Mouse (Mus musculus): ENCODE data around the gene Ccdc34. TPM values are rescaled to one million over a fixed set of nuclear protein-coding genes. Genes with fewer than 3 reads are reported as not detected.

Gene Ccdc34
- polyA plus RNA-seq, 1 experiment: 7.4 TPM

DNA sequence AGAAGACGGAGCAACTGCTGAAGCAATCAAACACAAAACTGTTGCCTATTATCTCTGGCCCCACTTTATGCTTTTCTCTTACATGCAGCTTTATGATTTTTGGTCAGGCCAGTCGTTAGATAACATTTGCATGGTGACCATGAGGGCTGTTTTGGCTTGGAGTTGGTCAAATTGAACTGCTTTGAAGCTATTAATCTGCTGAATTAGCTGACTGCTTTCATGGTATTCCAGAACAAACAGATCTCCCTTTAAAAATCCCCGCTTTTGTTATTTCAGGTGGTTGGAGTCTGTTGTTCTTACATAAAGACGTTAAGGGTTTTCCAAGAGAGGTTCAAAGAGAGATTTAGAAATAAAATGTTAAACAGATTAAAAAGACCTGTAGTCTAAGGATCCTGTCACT is 40.8 kb downstream of the Ccdc34 start:
- H3K4me3 ChIP-seq (replicated peaks): no peak overlapping the region
- TF ChIP-seq GATA1 (IDR thresholded peaks at IDR 0.05; ENCODE audit: low read length) (no peak), TAL1 (IDR thresholded peaks at IDR 0.05; ENCODE audit: low read length) (no peak)
- H3K9me3 ChIP-seq (ENCODE audit: control insufficient read depth, low read length): no peaks in the 10 kb centered on the region
- H3K27me3 ChIP-seq (ENCODE audit: control insufficient read depth): no peaks in the 10 kb centered on the region
- no peaks in the 10 kb centered on the region for H3K4me1 ChIP-seq (ENCODE audit: control insufficient read depth)
- H3K36me3 ChIP-seq (ENCODE audit: control insufficient read depth): no peaks in the 10 kb centered on the region

DNA sequence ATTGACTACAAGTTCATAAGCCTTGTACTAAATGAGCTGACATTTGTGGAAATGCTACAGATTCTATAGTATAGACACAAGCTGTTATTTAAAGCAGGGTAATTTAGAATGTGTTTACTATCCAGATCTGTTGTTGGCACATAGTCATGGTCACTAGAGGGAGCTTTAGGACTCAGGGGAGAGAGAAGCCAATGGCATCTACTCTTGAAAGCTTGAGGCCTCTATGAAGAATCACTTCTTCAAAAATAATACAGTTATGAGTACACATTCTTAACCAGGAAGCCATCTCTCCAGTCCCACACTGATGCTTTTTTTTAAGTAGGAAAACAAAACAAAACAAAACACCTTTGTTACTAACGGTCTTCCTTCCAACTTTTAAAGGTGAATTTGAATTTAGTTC is 45.5 kb downstream of the Ccdc34 start:
- no peak overlapping the region for H3K4me3 ChIP-seq (replicated peaks)
- no peaks in the 10 kb centered on the region for H3K36me3 ChIP-seq (ENCODE audit: control insufficient read depth)
- H3K27me3 ChIP-seq (ENCODE audit: control insufficient read depth): no peaks in the 10 kb centered on the region
- TF ChIP-seq GATA1 (IDR thresholded peaks at IDR 0.05; ENCODE audit: low read length) (no peak), TAL1 (IDR thresholded peaks at IDR 0.05; ENCODE audit: low read length) (no peak)
- H3K4me1 ChIP-seq (ENCODE audit: control insufficient read depth): no peaks in the 10 kb centered on the region
- H3K9me3 ChIP-seq (ENCODE audit: control insufficient read depth, low read length): no peaks in the 10 kb centered on the region

- Histone ChIP-seq H3K36me3 (ENCODE audit: control insufficient read depth) (no peaks in the 10 kb centered on the region), H3K27me3 (ENCODE audit: control insufficient read depth) (no peaks in the 10 kb centered on the region), H3K4me1 (ENCODE audit: control insufficient read depth) (no peaks in the 10 kb centered on the region), H3K4me3 (replicated peaks) (no peak overlapping the region), H3K9me3 (ENCODE audit: control insufficient read depth, low read length) (no peaks in the 10 kb centered on the region)
- TF ChIP-seq TAL1 (IDR thresholded peaks at IDR 0.05; ENCODE audit: low read length) (no peak), GATA1 (IDR thresholded peaks at IDR 0.05; ENCODE audit: low read length) (no peak)
Measured at GRCm38 (mm10) chr2:110068916-110069315, 51.3 kb downstream of the Ccdc34 start.

GRCm38 (mm10) chr2:110073023-110073422 is 55.4 kb downstream of the Ccdc34 start:
- H3K4me3 ChIP-seq (replicated peaks): no peak overlapping the region
- no peaks in the 10 kb centered on the region for H3K36me3 ChIP-seq (ENCODE audit: control insufficient read depth)
- H3K9me3 ChIP-seq (ENCODE audit: control insufficient read depth, low read length): no peaks in the 10 kb centered on the region
- no peaks in the 10 kb centered on the region for H3K27me3 ChIP-seq (ENCODE audit: control insufficient read depth)
- TF ChIP-seq GATA1 (IDR thresholded peaks at IDR 0.05; ENCODE audit: low read length) (no peak), TAL1 (IDR thresholded peaks at IDR 0.05; ENCODE audit: low read length) (no peak)
- H3K4me1 ChIP-seq (ENCODE audit: control insufficient read depth): peaks cover 5% of the 10 kb centered on the region

GRCm38 (mm10) chr2:110074646-110075452 is 57.2 kb downstream of the Ccdc34 start:
- H3K4me3 ChIP-seq (replicated peaks): no peak overlapping the region
- no peaks in the 10 kb centered on the region for H3K27me3 ChIP-seq (ENCODE audit: control insufficient read depth)
- peaks cover 5% of the 10 kb centered on the region for H3K4me1 ChIP-seq (ENCODE audit: control insufficient read depth)
- no peaks in the 10 kb centered on the region for H3K9me3 ChIP-seq (ENCODE audit: control insufficient read depth, low read length)
- H3K36me3 ChIP-seq (ENCODE audit: control insufficient read depth): no peaks in the 10 kb centered on the region
- TF ChIP-seq TAL1 (IDR thresholded peaks at IDR 0.05; ENCODE audit: low read length) (no peak), GATA1 (IDR thresholded peaks at IDR 0.05; ENCODE audit: low read length) (no peak)

DNA sequence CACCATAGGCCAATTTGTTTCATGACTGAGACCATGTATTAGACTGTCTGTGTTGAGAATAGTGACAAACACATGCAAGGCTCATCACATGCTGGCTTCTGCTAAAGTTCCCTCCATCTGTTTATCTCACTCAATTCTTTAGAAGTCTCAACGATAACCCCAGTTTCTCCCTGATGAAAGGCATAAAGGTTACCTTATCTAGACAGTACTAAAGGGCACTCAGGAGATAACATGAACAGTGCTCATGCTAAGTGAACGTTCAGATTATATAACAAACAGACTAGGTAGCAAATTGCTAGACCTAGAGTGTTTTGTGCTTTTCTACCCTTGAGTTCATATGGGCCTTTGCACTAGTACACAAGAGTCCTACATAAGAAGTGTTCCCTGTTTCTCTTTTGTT is 59.6 kb downstream of the Ccdc34 start:
- no peaks in the 10 kb centered on the region for H3K27me3 ChIP-seq (ENCODE audit: control insufficient read depth)
- no peaks in the 10 kb centered on the region for H3K36me3 ChIP-seq (ENCODE audit: control insufficient read depth)
- no peaks in the 10 kb centered on the region for H3K9me3 ChIP-seq (ENCODE audit: control insufficient read depth, low read length)
- no peak overlapping the region for H3K4me3 ChIP-seq (replicated peaks)
- H3K4me1 ChIP-seq (ENCODE audit: control insufficient read depth): peaks cover 5% of the 10 kb centered on the region
- no peak for TF ChIP-seq TAL1 (IDR thresholded peaks at IDR 0.05; ENCODE audit: low read length)
- TF ChIP-seq GATA1 (IDR thresholded peaks at IDR 0.05; ENCODE audit: low read length): no peak

DNA sequence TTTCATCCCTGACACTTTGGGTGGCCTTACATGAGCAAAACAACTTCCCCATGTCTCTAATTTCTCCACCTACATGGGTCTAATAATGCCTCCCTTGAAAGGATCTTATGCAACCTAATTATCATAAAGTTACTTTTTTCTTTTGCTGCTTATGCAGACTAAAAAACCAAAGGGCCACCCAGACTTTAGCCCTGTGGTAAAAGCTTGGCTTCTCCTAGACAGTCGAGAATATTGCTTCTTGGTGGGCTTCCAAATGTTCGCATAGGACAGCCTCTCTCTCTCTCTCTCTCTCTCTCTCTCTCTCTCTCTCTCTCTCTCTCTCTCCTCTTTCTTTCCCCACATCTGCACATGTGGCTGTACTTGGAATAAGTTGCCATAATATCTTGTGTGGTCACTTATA is 60.0 kb downstream of the Ccdc34 start:
- Histone ChIP-seq H3K4me3 (replicated peaks) (no peak overlapping the region), H3K4me1 (ENCODE audit: control insufficient read depth) (peaks cover 5% of the 10 kb centered on the region), H3K36me3 (ENCODE audit: control insufficient read depth) (no peaks in the 10 kb centered on the region), H3K27me3 (ENCODE audit: control insufficient read depth) (no peaks in the 10 kb centered on the region), H3K9me3 (ENCODE audit: control insufficient read depth, low read length) (no peaks in the 10 kb centered on the region)
- TF ChIP-seq TAL1 (IDR thresholded peaks at IDR 0.05; ENCODE audit: low read length) (no peak), GATA1 (IDR thresholded peaks at IDR 0.05; ENCODE audit: low read length) (no peak)

- TF ChIP-seq TAL1 (IDR thresholded peaks at IDR 0.05; ENCODE audit: low read length): no peak
- TF ChIP-seq GATA1 (IDR thresholded peaks at IDR 0.05; ENCODE audit: low read length): no peak
- H3K36me3 ChIP-seq (ENCODE audit: control insufficient read depth): no peaks in the 10 kb centered on the region
- no peaks in the 10 kb centered on the region for H3K27me3 ChIP-seq (ENCODE audit: control insufficient read depth)
- H3K9me3 ChIP-seq (ENCODE audit: control insufficient read depth, low read length): no peaks in the 10 kb centered on the region
- peaks cover 5% of the 10 kb centered on the region for H3K4me1 ChIP-seq (ENCODE audit: control insufficient read depth)
- no peak overlapping the region for H3K4me3 ChIP-seq (replicated peaks)
Measured at GRCm38 (mm10) chr2:110080532-110080931, 62.9 kb downstream of the Ccdc34 start.

GRCm38 (mm10) chr2:110082975-110083374 is 65.4 kb downstream of the Ccdc34 start:
- no peaks in the 10 kb centered on the region for H3K27me3 ChIP-seq (ENCODE audit: control insufficient read depth)
- H3K36me3 ChIP-seq (ENCODE audit: control insufficient read depth): no peaks in the 10 kb centered on the region
- H3K9me3 ChIP-seq (ENCODE audit: control insufficient read depth, low read length): no peaks in the 10 kb centered on the region
- H3K4me3 ChIP-seq (replicated peaks): no peak overlapping the region
- no peak for TF ChIP-seq GATA1 (IDR thresholded peaks at IDR 0.05; ENCODE audit: low read length)
- TF ChIP-seq TAL1 (IDR thresholded peaks at IDR 0.05; ENCODE audit: low read length): no peak
- no peaks in the 10 kb centered on the region for H3K4me1 ChIP-seq (ENCODE audit: control insufficient read depth)
